Mouse (Mus musculus): Measurements from ENCODE around the gene Satb2. TPM values are rescaled to one million over a fixed set of nuclear protein-coding genes. Genes with fewer than 3 reads are reported as not detected.

Gene Satb2
- total RNA-seq, 2 experiments from 2014 or later, result 265 to 341 TPM

DNA sequence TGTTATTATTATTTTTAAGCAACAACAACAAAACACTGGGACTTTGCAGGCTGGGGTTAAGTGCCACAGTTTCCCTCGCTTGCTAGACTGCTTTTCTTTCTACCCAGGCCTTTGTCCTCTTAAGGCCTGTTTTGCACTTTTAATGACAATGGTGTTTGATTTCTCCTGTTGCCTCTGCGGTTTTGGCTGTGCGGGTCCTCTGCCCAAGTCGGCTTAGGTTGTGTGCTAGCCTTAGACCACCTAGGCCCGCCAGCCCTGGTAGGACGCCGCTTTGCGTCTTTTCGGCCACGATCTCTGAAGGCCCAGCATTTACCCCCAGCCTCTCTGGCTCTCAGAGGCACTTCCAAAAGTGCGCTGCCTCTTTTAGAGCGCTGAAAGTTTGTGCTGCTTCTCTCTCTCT, 2.9 kb downstream of the Satb2 start:
- intact Hi-C loops (cut with DNase I), result loop anchor here (5.0 kb wide), 2 partner anchors 1018 to 1083 kb away; no protein-coding TSS in a partner anchor
- DNase-seq, result no peak

DNA sequence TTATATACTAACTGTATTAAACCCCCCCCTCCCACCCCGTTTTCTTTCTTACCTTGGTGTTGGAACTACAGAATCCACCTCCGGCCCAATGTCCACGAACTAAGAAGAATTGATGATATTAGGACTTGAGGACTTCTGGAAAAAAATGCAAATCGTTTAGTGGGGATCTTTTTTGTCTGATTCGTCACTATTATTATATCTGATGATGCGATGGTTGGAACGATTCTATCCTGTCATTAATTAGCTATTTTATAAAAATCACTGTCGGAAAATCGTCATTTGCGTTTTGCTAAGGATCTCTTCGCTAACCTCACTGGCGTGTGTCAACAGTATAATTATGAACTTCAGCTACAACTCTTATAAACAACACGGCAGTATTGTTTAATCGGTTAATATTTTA, 4.3 kb downstream of the Satb2 start:
- DNase-seq, result no peak
- intact Hi-C loops (cut with DNase I), result no loop called here

- DNase-seq, result no peak
- intact Hi-C loops (cut with DNase I), result no loop called here
Observed at GRCm38 (mm10) chr1:56973593-56973950, 4.9 kb downstream of the Satb2 start.

DNA sequence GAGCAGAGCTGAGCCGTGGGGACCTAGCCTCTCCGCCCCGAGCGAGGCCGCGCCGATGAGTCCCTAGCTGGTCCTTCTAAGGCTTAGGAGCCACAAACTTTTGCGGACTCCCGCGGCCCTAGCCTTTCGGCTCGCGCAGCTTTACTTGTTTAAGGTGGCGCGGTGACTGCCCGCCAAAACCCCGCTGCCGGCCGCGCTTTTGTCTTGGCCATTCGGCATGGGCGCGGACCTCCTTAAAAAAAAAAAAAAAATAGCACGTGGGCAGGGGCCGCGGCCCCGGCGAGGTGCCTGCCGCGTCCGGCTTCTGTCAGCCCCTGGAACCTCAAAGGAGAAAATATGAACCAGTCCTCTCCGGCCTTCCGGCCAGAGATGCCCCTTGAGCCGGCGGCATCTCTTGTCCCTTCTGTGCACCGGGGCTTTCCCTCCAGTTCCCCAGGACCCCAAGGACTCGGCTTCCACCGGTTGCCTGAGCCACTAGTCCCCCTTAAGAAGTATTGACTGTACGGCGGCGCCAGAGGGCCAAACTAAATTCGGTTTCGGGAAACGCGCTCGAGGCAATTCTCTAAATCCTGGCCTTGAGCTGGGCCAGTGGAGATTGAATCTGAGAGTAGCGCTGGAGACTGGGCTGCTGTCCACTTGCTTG, 5.4 kb downstream of the Satb2 start:
- intact Hi-C loops (cut with DNase I), result no loop called here
- DNase-seq, result peak; percentile 95

DNA sequence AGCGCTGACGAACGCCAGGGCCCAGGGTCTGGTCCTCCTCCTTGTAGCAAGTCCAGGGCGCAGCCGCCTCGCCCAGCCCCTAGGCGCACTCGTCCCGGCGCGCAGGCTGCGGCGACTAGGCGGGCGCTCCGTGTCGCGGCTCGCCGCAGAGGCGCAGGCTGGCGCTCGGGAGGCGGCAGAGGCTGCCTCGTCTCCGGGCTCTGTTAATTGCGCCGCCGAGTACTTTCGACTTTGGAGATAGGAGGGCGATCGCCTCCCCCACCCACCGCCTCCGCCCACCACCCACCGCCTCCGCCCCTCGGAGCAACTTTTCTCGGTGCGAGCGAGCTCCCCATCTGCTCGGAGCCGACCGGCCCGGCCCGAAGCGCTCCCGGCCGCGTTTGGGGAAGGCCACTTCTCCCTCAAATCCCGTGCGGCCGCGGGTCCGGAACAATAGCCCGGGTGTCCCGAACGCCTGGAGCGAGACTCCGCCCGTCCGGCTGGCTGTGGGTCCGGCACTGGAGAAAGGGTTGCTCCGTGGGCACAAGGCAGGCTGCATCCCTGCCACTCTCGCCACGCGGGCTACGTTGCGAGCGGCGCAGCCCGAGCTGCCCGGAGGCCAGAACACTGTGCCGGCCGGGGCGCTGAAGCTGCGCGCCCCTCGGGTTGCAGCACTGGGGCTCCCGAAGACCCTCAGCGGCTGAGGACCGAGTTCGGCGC, 6.0 kb downstream of the Satb2 start:
- peak; percentile 66 for DNase-seq
- intact Hi-C loops (cut with DNase I), result no loop called here

DNA sequence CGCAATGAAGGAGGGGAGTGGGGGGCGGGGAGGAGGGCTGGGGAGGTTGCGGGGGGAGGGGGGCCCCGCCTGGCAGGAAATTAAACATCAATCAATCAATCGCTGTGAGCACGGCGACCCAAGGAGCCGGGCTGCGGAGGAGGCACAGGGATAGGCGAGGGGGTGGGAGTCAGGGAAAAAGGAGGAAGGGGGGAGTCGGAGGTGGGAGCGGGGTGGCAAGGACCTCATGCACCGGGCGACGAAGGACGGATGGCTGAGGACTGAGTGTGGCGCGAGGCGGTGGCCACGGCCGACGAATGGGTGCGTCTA, 6.6 kb downstream of the Satb2 start:
- no peak for DNase-seq
- intact Hi-C loops (cut with DNase I), result no loop called here

DNA sequence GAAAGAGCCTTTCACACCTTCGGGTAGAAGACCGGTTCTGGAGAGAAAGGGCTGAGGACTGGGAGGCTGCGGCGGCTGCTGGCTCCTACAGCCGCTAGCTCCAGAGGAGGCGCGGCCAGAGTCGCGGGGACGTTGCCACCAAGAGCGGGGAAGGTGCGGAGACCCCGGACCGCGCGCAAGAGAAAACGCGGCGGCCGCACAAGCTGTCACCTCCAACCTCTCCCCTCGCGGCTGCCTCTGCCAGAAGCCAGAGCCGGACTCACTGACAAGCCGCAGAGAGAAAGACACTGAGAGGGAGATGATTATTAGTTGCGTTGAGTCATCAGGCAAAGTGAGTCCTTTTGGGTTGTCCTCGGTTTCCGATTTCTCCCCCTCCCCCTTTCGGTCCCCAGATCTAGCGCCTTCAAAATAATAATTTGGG, 7.0 kb downstream of the Satb2 start:
- intact Hi-C loops (cut with DNase I), result no loop called here
- DNase-seq, result no peak

- intact Hi-C loops (cut with DNase I), result no loop called here
- DNase-seq, result no peak
Observed at GRCm38 (mm10) chr1:56970740-56971141, 7.7 kb downstream of the Satb2 start.

DNA sequence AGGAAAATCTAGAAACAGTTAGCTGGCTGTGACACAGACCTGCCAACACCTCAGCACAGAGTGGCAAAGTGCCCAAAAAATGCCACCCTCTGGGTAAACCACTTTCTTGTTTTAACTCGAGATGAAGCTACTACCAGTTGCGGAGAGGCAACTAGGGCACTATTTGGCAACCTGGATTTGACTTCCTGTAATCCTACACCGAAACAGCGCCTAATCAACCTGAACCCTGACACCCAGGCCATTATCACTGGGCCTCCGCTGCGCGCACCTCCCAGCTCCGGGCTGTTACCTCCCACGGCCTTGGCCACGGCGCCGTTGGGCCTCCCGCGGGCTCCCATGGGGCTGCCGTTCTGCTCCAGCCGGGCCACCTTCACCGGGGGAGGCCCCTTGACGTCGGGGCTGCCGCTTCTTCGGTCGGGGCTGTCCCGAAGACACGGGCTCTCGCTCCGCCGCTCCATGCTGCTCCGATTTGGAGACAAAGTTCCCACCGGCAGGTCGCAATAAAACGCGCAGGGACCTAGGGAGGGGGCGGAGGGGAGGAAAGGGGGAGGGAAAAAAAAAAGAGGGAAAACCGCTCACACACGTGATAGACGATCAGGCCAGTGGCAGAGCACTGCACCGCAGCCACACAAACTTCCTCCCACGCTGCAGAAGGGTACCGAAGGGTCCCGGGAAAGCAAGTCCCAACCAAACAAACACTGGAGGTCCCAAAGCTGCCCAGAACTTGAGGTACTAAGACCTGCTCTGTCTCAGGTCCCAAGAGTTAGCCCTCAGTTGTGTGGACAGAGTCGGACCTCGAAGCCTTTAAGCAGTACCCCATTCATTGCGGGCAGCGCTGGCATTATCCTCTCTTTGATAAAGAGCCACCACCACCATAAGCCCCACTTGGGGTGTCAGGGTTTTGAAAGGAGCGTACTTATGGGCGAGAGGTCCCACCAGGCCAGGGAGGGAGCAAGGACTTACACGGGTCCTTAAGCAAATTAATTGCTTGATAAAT, 8.8 kb downstream of the Satb2 start:
- intact Hi-C loops (cut with DNase I), result loop anchor here (10.0 kb wide), 1 partner anchor 715 kb away; no protein-coding TSS in a partner anchor

GRCm38 (mm10) chr1:56965879-56966579, 12.4 kb downstream of the Satb2 start:
- no peak for DNase-seq

More for the DNA sequence above, 8.8 kb downstream of the Satb2 start:
- DNase-seq, result no peak

DNA sequence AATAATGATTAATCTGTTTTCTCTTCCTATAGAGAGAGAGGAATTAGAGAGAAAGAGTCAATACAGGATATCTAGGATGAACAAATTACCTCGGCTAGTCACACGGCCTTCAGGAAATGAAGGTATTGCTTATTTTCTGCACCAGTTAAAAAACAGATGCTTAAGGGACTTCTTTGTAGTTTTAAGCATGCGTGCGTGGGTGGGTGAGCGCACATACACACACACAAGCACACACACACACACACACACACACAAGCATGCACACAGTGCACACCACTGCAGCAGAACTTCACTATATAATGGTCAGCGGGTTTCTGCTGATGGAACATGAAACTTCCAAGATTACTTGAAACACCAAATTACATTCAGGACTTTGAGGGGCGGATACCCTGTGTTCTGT, 14.0 kb downstream of the Satb2 start:
- intact Hi-C loops (cut with DNase I), result loop anchor here (10.0 kb wide), 1 partner anchor 710 kb away; no protein-coding TSS in a partner anchor
- DNase-seq, result no peak

More at GRCm38 (mm10) chr1:56965879-56966579, 12.4 kb downstream of the Satb2 start:
- intact Hi-C loops (cut with DNase I), result loop anchor here (10.0 kb wide), 1 partner anchor 711 kb away; no protein-coding TSS in a partner anchor

DNA sequence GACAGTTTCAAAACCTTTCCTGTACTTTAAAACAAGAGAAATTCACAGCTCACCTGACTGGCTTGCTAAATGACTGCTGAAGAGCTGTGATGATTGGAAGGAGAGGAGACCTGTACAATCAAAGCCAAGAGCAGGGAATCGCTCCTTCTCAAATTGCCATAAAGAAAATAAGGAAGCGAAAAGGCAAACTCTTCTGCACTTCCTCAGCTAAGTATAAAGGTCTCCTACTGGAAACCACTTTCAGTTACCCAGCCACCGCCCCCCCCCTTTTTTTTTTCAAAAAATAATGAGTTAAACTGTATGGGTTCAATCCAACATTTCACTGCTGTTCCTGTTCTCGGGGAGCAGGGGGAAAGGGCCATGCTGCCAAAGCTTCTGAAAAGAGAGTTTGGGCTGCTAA, 15.2 kb downstream of the Satb2 start:
- intact Hi-C loops (cut with DNase I), result loop anchor here (10.0 kb wide), 1 partner anchor 708 kb away; no protein-coding TSS in a partner anchor
- no peak for DNase-seq

DNA sequence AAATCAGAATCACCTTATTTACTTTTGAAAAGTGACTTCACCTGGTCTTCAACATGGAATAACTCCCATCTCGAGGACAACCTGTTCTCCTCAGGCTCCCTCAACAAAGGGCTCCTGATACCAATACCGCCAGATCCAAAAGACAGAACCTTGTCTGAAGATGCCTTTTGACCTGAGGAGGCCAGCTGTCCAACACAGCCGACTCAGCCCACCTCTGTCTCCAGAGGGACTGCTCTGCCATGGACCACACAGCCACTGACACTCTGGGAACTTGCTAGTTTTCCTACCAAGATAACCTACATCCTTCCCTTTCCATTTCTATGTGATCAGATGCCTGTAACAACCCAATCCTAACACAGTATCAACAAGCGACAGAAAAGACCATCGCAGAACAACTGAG, 19.5 kb downstream of the Satb2 start:
- no peak for DNase-seq
- intact Hi-C loops (cut with DNase I), result no loop called here

GRCm38 (mm10) chr1:56957942-56958341, 20.5 kb downstream of the Satb2 start:
- DNase-seq, result no peak
- intact Hi-C loops (cut with DNase I), result no loop called here

GRCm38 (mm10) chr1:56956811-56957210, 21.6 kb downstream of the Satb2 start:
- no peak for DNase-seq
- intact Hi-C loops (cut with DNase I), result no loop called here

DNA sequence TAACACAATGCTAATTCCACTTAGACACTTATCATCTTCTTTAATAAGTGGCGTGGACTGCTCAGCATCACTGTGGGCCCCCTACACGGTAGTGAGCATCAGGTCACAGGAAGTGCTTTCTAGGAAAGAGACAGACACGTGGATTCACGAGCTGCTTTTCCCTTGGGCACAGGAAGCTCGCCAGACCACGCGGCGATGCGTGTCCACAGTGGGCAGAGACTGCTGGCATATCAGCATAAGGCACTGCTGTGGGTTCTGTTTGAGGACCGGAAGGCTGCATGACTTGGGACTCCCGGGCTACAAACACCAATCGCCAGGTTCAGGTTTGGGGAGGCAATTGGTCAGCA, 22.7 kb downstream of the Satb2 start:
- intact Hi-C loops (cut with DNase I), result no loop called here
- no peak for DNase-seq

GRCm38 (mm10) chr1:56955055-56955738, 23.3 kb downstream of the Satb2 start:
- DNase-seq, result no peak
- intact Hi-C loops (cut with DNase I), result no loop called here

DNA sequence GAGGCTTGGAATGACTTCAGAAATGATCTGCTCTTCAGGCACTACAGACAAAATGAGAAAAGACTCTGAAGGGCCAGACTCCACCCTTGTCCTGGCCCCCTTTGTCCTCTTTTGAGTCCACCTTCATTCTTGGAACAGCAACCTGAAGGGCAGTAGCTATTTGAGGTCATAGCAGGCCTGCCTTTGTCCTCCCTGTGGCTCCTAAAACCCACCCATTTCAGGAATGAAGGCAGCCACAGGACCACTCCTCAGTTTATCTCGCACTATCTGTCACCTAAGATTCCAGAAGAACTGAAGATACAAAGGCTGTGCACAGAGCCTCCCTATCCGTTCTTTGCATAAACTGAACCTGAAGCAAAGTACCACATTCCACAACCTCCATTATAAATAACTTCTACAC, 24.9 kb downstream of the Satb2 start:
- no peak for DNase-seq
- intact Hi-C loops (cut with DNase I), result no loop called here

- intact Hi-C loops (cut with DNase I), result no loop called here
Observed at GRCm38 (mm10) chr1:56951980-56952379, 26.5 kb downstream of the Satb2 start.

DNA sequence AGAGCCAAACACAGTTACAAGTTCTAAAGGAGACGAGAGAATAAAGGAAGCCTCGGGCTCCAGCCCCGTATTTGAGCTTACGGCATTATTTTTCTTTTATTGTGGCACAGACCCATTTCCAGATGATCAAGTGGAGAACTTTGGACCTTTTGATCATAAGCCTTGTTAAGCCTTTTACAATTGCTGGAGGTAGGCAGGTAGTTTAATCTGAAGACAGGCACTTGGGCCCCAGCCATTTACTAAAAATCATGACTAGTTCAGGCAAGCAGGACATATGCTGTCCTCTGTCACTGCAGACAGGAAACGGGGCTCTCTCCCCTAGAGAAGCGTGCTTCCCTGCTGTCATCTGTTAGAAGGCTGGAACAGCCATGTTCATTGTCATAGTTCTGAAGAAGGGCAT, 26.9 kb downstream of the Satb2 start:
- intact Hi-C loops (cut with DNase I), result no loop called here
- no peak for DNase-seq

More at GRCm38 (mm10) chr1:56951980-56952379, 26.5 kb downstream of the Satb2 start:
- no peak for DNase-seq
